Mouse (Mus musculus) forebrain, embryonic 14.5 days (tissue): ENCODE measurements at regions not wholly inside any gene's neighbourhood (a gene's known extent, or its start where the extent isn't known, plus 50 kb on each side); places are given as distances from the start of the nearest gene placed in this dataset.

ENCODE experiments used
- ATAC-seq: fragments of 200-750 bp; cut with Nextera tagmentation; 2 replicates; pipeline ENCODE4 v1.8.0; 2017; ENCODE audit warnings: mild to moderate bottlenecking, moderate library complexity
- DNase-seq: peaks from one replicate; pipeline ENCODE4 v3.0.0-alpha.2; 2015; ENCODE audit warnings: low spot score
- H3K27ac ChIP-seq: fragments of 300-500 bp; sonication (generic); 2 replicates; pipeline ENCODE4 v1.5.1; 2014; ENCODE audit warnings: low read depth, mild to moderate bottlenecking, control low read depth, low read length, moderate library complexity
- H3K27me3 ChIP-seq: fragments of 300-500 bp; sonication (generic); replicated peaks from 2 replicates; pipeline ENCODE4 v1.6.1; 2014; ENCODE audit warnings: low read length, control low read depth, mixed read lengths; ENCODE audit not compliant: control insufficient read depth, insufficient read depth
- H3K36me3 ChIP-seq: fragments of 300-500 bp; sonication (generic); 2 replicates; pipeline ENCODE4 v1.6.1; 2014; ENCODE audit warnings: low read length, control low read depth; ENCODE audit not compliant: control insufficient read depth, insufficient read depth
- H3K4me1 ChIP-seq: fragments of 300-500 bp; sonication (generic); 2 replicates; pipeline ENCODE4 v1.6.1; 2014; ENCODE audit warnings: antibody characterized with exemption, low read length, control low read depth; ENCODE audit not compliant: control insufficient read depth, insufficient read depth
- H3K4me2 ChIP-seq: fragments of 300-500 bp; sonication (generic); 2 replicates; pipeline ENCODE4 v1.6.1; 2014; ENCODE audit warnings: mild to moderate bottlenecking, control low read depth, low read length
- H3K4me3 ChIP-seq: fragments of 300-500 bp; sonication (generic); 2 replicates; pipeline ENCODE4 v1.5.1; 2014; ENCODE audit warnings: low read depth, low read length, control low read depth
- H3K9ac ChIP-seq: fragments of 300-500 bp; sonication (generic); 2 replicates; pipeline ENCODE4 v1.6.1; 2014; ENCODE audit warnings: mild to moderate bottlenecking, low read length, control low read depth, moderate library complexity
- H3K9me3 ChIP-seq: fragments of 300-500 bp; sonication (generic); replicated peaks from 2 replicates; pipeline ENCODE4 v1.6.1; 2016; ENCODE audit warnings: low read length, control low read depth, mixed read lengths; ENCODE audit not compliant: control insufficient read depth
- WGBS: fragments of 180-500 bp; shearing (Covaris S2); extraction: QIAGEN DNeasy Blood & Tissue Kit; methylation state at CpG from one replicate; pipeline ENCODE4 v1.1.7; 2014; 5-methylcytosine and 5-hydroxymethylcytosine counted together

GRCm38 (mm10) chr14:118318524-118318923 lies 51.8 kb downstream of the Gm9376 start:
- 41% methylated on average over 11 of the region's 11 CpGs for WGBS
- Histone ChIP-seq H3K36me3 (no peaks in the 10 kb centered on the region), H3K27me3 (no peaks in the 10 kb centered on the region), H3K4me3 (no peak overlapping the region), H3K27ac (no peak overlapping the region), H3K9me3 (no peaks in the 10 kb centered on the region), H3K4me2 (no peak overlapping the region; the same call in 1 of the 2 replicates), H3K4me1 (peaks cover 13% of the 10 kb centered on the region), H3K9ac (no peak overlapping the region)
- ATAC-seq, result peak; percentile 24; the same call in 1 of the 2 replicates
- DNase-seq, result peak; percentile 83

- 85% methylated on average over 4 of the region's 4 CpGs for WGBS
- H3K9ac ChIP-seq, result no peak overlapping the region
- H3K9me3 ChIP-seq, result no peaks in the 10 kb centered on the region
- H3K27ac ChIP-seq, result no peak overlapping the region
- no peak for ATAC-seq
- no peaks in the 10 kb centered on the region for H3K27me3 ChIP-seq
- no peak overlapping the region for H3K4me2 ChIP-seq
- H3K4me1 ChIP-seq, result peaks cover 13% of the 10 kb centered on the region
- no peaks in the 10 kb centered on the region for H3K36me3 ChIP-seq
- DNase-seq, result no peak
- H3K4me3 ChIP-seq, result no peak overlapping the region
Observed at GRCm38 (mm10) chr14:118320101-118320500, 53.3 kb downstream of the Gm9376 start.

- Histone ChIP-seq H3K36me3 (no peaks in the 10 kb centered on the region), H3K4me2 (no peak overlapping the region), H3K9me3 (no peaks in the 10 kb centered on the region), H3K27ac (no peak overlapping the region), H3K9ac (no peak overlapping the region), H3K4me1 (peaks cover 13% of the 10 kb centered on the region), H3K4me3 (no peak overlapping the region), H3K27me3 (no peaks in the 10 kb centered on the region)
- 91% methylated on average over 3 of the region's 3 CpGs for WGBS
- ATAC-seq, result no peak
- DNase-seq, result no peak
Observed at GRCm38 (mm10) chr14:118321083-118321482, 54.3 kb downstream of the Gm9376 start.

GRCm38 (mm10) chr14:118322003-118322821 lies 55.5 kb downstream of the Gm9376 start:
- Histone ChIP-seq H3K9ac (peak overlapping the region; percentile 52), H3K27me3 (no peaks in the 10 kb centered on the region), H3K9me3 (no peaks in the 10 kb centered on the region), H3K27ac (peak overlapping the region; percentile 17; the same call in 1 of the 2 replicates), H3K4me2 (peak overlapping the region; percentile 60), H3K36me3 (no peaks in the 10 kb centered on the region), H3K4me3 (peak overlapping the region; percentile 29), H3K4me1 (peaks cover 12% of the 10 kb centered on the region)
- DNase-seq (peak; percentile 73), ATAC-seq (peak; percentile 80)
- 1% methylated on average over 26 of the region's 26 CpGs for WGBS

GRCm38 (mm10) chr14:118322865-118323264 lies 56.1 kb downstream of the Gm9376 start:
- H3K4me2 ChIP-seq, result peak overlapping the region; percentile 60
- ATAC-seq (peak; percentile 41; the same call in 1 of the 2 replicates), DNase-seq (no peak)
- peak overlapping the region; percentile 29 for H3K4me3 ChIP-seq
- no peaks in the 10 kb centered on the region for H3K27me3 ChIP-seq
- 1% methylated on average over 11 of the region's 11 CpGs for WGBS
- 0 out of 2 replicates have a peak overlapping the region, but pooled peaks have one; percentile 17 for H3K27ac ChIP-seq
- peak overlapping the region; percentile 52 for H3K9ac ChIP-seq
- H3K9me3 ChIP-seq, result no peaks in the 10 kb centered on the region
- no peaks in the 10 kb centered on the region for H3K36me3 ChIP-seq
- H3K4me1 ChIP-seq, result peaks cover 9% of the 10 kb centered on the region

GRCm38 (mm10) chr14:118338071-118338470 lies 71.3 kb downstream of the Gm9376 start:
- Histone ChIP-seq H3K9me3 (no peaks in the 10 kb centered on the region), H3K4me3 (no peak overlapping the region), H3K4me2 (no peak overlapping the region), H3K4me1 (no peaks in the 10 kb centered on the region), H3K27ac (no peak overlapping the region), H3K27me3 (no peaks in the 10 kb centered on the region), H3K9ac (no peak overlapping the region), H3K36me3 (no peaks in the 10 kb centered on the region)
- no peak for DNase-seq
- WGBS, result 78% methylated on average over 3 of the region's 3 CpGs
- ATAC-seq, result no peak

GRCm38 (mm10) chr14:118362931-118363330 lies 96.2 kb downstream of the Gm9376 start:
- no peak overlapping the region for H3K4me2 ChIP-seq

GRCm38 (mm10) chr14:118363391-118363821 lies 96.6 kb downstream of the Gm9376 start:
- Histone ChIP-seq H3K27ac (no peak overlapping the region), H3K36me3 (no peaks in the 10 kb centered on the region), H3K9me3 (no peaks in the 10 kb centered on the region), H3K4me3 (no peak overlapping the region), H3K4me2 (no peak overlapping the region), H3K9ac (no peak overlapping the region), H3K4me1 (peaks cover 3% of the 10 kb centered on the region; the same call in 1 of the 2 replicates), H3K27me3 (no peaks in the 10 kb centered on the region)
- ATAC-seq (no peak), DNase-seq (peak; percentile 18)
- 76% methylated on average over 21 of the region's 21 CpGs for WGBS

More at GRCm38 (mm10) chr14:118362931-118363330, 96.2 kb downstream of the Gm9376 start:
- H3K27ac ChIP-seq, result no peak overlapping the region
- no peaks in the 10 kb centered on the region for H3K36me3 ChIP-seq
- 54% methylated on average over 11 of the region's 11 CpGs for WGBS
- ATAC-seq, result no peak
- no peaks in the 10 kb centered on the region for H3K9me3 ChIP-seq
- no peak overlapping the region for H3K4me3 ChIP-seq
- H3K4me1 ChIP-seq, result peaks cover 3% of the 10 kb centered on the region; the same call in 1 of the 2 replicates
- peak; percentile 42 for DNase-seq
- H3K9ac ChIP-seq, result no peak overlapping the region
- H3K27me3 ChIP-seq, result no peaks in the 10 kb centered on the region

GRCm38 (mm10) chr14:118366522-118366921 lies 99.8 kb downstream of the Gm9376 start:
- Histone ChIP-seq H3K4me3 (no peak overlapping the region), H3K27me3 (no peaks in the 10 kb centered on the region), H3K9me3 (no peaks in the 10 kb centered on the region), H3K9ac (no peak overlapping the region), H3K4me2 (no peak overlapping the region), H3K4me1 (peaks cover 11% of the 10 kb centered on the region; the same call in 1 of the 2 replicates), H3K27ac (no peak overlapping the region), H3K36me3 (no peaks in the 10 kb centered on the region)
- DNase-seq, result peak; percentile 66
- 9% methylated on average over 4 of the region's 4 CpGs for WGBS
- ATAC-seq, result peak; percentile 49
